Mouse (Mus musculus): ENCODE results near the gene Kif13a. TPM values are rescaled to one million over a fixed set of nuclear protein-coding genes. Genes with fewer than 3 reads are reported as not detected.

Gene Kif13a
- total and polyA plus RNA-seq, 2 experiments from 2014 or later: 13.3 to 21.6 TPM

DNA sequence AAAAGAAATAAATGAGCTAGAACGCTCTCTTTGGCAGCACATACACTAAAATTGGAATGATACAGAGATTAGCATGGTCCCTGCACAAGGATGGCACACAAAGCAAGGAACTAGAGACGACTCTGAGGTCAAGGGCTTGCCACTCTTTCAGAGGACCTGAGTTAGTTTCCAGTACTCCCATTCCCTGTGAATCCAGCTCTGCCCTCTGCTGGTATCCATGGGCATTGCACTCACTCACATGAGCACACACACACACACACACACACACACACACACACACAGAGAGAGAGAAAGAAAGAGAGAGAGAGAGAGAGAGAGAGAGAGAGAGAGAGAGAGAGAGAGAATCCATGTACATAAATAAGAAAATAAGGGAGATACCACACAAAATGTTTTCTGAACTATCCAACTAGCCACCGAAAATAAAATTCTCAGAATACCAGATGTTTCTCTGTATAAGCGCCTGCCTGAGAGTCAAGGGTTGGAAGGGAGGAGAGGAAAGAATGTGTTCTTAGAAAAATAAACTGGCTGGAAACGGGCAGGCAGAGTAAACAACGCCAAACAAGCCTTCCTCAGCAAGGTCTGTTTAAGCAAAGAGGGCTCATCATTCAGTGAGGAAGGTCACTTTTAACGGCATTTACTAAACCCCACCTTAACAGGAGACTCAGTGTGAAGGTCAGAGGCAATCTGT lies 27.0 kb downstream of the Kif13a start:
- no peak for ATAC-seq
- no peak overlapping the region for H3K4me3 ChIP-seq (ENCODE audit: low read length)
- H3K4me1 ChIP-seq (ENCODE audit: insufficient read depth, low read length): peaks cover 4% of the 10 kb centered on the region; the same call in 1 of the 2 replicates
- H3K36me3 ChIP-seq (ENCODE audit: insufficient read depth, low read length): no peaks in the 10 kb centered on the region
- TF ChIP-seq CTCF (IDR thresholded peaks at IDR 0.05; ENCODE audit: low read depth): no peak; the same call in 1 of the 2 replicates
- H3K9ac ChIP-seq (replicated peaks; ENCODE audit: low read length): no peak overlapping the region
- H3K27me3 ChIP-seq (ENCODE audit: insufficient read depth, low read length): no peaks in the 10 kb centered on the region
- 93% methylated on average over 7 of the region's 7 CpGs for WGBS
- H3K4me2 ChIP-seq (ENCODE audit: low read depth, low read length): no peak overlapping the region
- DNase-seq (ENCODE audit: low spot score): no peak
- no peak overlapping the region for H3K27ac ChIP-seq
- no peaks in the 10 kb centered on the region for H3K9me3 ChIP-seq (ENCODE audit: low read length)

DNA sequence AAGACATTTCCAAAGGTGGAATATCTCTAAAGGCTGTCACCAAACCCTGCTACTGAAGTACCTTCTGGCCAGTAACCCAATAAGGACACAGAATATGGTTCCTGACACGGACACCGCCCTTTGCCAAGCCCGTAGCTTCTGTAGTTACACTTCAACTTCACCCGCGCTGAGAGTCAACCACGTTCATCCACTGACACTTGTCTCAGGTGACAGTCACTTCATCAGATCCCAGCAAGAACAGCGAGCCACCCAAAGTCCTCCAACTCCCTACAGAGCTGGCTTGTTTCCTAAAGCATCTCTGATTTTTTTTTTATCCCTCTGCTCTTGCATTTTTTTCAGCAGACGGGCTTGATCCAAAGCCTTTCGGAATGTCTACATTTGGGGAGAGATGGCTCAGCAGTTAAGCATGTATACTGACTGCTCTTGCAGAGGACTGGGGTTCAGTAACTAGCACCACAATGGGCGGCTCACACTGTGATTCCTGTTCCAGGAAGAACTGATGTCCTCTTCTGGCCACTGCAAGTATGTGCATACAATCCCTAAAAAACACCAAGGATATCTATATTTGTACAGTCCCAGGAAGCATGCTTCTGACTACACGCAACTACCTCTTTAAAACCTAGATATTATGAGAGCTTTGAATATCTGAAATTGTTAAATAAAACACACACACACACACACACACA lies 28.7 kb downstream of the Kif13a start:
- Histone ChIP-seq H3K36me3 (ENCODE audit: insufficient read depth, low read length) (no peaks in the 10 kb centered on the region), H3K9ac (replicated peaks; ENCODE audit: low read length) (no peak overlapping the region), H3K27ac (no peak overlapping the region), H3K27me3 (ENCODE audit: insufficient read depth, low read length) (no peaks in the 10 kb centered on the region), H3K9me3 (ENCODE audit: low read length) (no peaks in the 10 kb centered on the region), H3K4me1 (ENCODE audit: insufficient read depth, low read length) (no peaks in the 10 kb centered on the region), H3K4me2 (ENCODE audit: low read depth, low read length) (no peak overlapping the region), H3K4me3 (ENCODE audit: low read length) (no peak overlapping the region)
- ATAC-seq (no peak), DNase-seq (ENCODE audit: low spot score) (no peak)
- TF ChIP-seq CTCF (IDR thresholded peaks at IDR 0.05; ENCODE audit: low read depth): no peak
- 96% methylated on average over 11 of the region's 11 CpGs for WGBS

DNA sequence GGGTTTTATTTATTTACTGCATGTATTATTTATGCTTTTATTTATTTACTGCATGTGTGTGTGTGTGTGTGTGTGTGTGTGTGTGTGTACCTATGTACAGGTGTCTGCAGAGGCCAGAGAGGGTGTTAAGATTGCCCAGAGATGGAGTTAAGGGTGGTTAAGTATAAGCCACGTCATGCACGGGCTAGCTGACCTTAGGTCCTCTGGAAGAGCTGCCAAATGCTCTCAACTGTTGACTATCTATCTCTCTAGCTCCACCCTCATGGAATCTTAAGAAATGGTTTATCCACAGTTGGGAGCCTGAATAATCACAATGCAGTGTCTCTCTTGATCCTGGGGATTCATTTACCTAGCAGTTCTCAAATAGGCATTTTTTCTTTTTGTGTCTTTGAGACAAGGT lies 30.8 kb downstream of the Kif13a start:
- Histone ChIP-seq H3K27ac (no peak overlapping the region), H3K36me3 (ENCODE audit: insufficient read depth, low read length) (no peaks in the 10 kb centered on the region), H3K4me1 (ENCODE audit: insufficient read depth, low read length) (no peaks in the 10 kb centered on the region), H3K9ac (replicated peaks; ENCODE audit: low read length) (no peak overlapping the region), H3K27me3 (ENCODE audit: insufficient read depth, low read length) (no peaks in the 10 kb centered on the region), H3K4me3 (ENCODE audit: low read length) (no peak overlapping the region), H3K4me2 (ENCODE audit: low read depth, low read length) (no peak overlapping the region), H3K9me3 (ENCODE audit: low read length) (no peaks in the 10 kb centered on the region)
- DNase-seq (ENCODE audit: low spot score) (no peak), ATAC-seq (no peak)
- 67% methylated on average over 2 of the region's 2 CpGs for WGBS
- TF ChIP-seq CTCF (IDR thresholded peaks at IDR 0.05; ENCODE audit: low read depth): no peak

DNA sequence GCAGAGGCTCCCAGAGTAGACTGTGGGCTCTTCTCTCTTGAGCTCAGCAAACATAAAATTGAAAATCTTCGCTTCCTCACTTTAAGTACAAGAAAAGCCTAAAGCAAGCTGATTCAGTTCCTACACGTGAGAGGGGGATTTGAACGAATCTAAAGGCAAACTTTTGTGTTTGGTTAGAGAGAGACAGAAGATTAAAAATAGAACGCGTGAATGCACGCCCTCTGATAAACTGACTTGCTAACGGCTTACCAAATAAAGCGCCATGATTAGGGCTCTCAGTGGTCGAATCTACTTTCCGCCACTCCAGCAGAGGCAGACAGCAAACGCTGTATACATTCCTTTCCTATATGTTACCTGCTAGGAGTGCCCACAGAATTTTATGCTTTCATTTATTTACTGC lies 31.3 kb downstream of the Kif13a start:
- no peak overlapping the region for H3K27ac ChIP-seq
- no peak overlapping the region for H3K4me2 ChIP-seq (ENCODE audit: low read depth, low read length)

DNA sequence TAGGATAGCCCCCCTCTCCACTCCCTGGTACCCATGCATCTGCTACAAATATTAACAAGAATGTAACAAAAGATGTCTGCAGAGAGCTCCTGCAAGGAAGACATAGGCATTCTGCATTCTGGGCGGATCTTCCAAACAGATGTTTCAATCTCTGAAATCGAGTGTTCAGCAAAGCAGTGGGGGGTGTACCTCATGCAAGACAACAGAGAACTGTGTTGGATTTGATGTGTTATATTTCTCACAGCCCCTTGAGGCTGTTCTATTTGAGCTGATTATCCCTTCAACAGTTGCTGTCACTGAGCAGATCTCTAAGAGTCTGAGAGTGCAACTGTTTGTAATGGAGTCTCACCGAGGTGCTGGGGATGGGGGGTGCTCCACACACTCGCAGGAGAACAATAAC lies 37.3 kb downstream of the Kif13a start:
- no peak for ATAC-seq
- Histone ChIP-seq H3K4me1 (ENCODE audit: insufficient read depth, low read length) (peaks cover 10% of the 10 kb centered on the region; the same call in 1 of the 2 replicates), H3K4me2 (ENCODE audit: low read depth, low read length) (no peak overlapping the region), H3K36me3 (ENCODE audit: insufficient read depth, low read length) (no peaks in the 10 kb centered on the region), H3K9me3 (ENCODE audit: low read length) (no peaks in the 10 kb centered on the region), H3K27ac (no peak overlapping the region), H3K27me3 (ENCODE audit: insufficient read depth, low read length) (no peaks in the 10 kb centered on the region), H3K4me3 (ENCODE audit: low read length) (no peak overlapping the region), H3K9ac (replicated peaks; ENCODE audit: low read length) (no peak overlapping the region)
- WGBS: 22% methylated on average over 4 of the region's 4 CpGs
- TF ChIP-seq CTCF (IDR thresholded peaks at IDR 0.05; ENCODE audit: low read depth): no peak
- DNase-seq (ENCODE audit: low spot score): peak; percentile 46

More for the DNA sequence above, 31.3 kb downstream of the Kif13a start:
- H3K36me3 ChIP-seq (ENCODE audit: insufficient read depth, low read length): no peaks in the 10 kb centered on the region
- H3K27me3 ChIP-seq (ENCODE audit: insufficient read depth, low read length): no peaks in the 10 kb centered on the region
- no peak overlapping the region for H3K4me3 ChIP-seq (ENCODE audit: low read length)
- H3K9ac ChIP-seq (replicated peaks; ENCODE audit: low read length): no peak overlapping the region
- DNase-seq (ENCODE audit: low spot score) (no peak), ATAC-seq (no peak)
- WGBS: 58% methylated on average over 11 of the region's 11 CpGs
- no peaks in the 10 kb centered on the region for H3K9me3 ChIP-seq (ENCODE audit: low read length)
- H3K4me1 ChIP-seq (ENCODE audit: insufficient read depth, low read length): no peaks in the 10 kb centered on the region
- no peak for TF ChIP-seq CTCF (IDR thresholded peaks at IDR 0.05; ENCODE audit: low read depth)

DNA sequence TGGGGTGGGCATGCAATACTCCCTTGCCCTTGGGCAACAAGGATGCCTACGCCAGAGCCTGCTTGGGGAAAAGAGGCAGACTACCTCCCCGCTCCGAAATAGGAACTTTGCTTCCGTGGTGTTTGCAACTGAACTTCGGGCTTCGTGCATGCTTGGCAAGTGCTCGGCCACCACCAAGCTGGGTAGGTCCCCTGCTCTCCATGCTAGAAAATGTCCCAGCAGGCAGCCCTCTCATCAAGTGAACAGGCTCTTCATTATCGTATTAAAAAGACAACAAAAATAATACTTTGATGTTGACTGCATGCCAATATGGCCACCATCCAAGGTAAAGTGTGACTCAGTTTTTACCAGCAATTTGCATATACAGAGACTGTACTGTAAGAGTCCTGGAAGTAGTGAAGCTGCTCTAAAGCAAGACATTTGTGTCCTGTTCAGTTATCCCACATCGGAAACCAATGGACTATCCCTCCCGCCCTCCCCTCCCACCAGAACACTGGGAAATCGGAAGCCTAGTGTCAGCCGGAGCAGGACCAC lies 41.5 kb downstream of the Kif13a start:
- TF ChIP-seq CTCF (IDR thresholded peaks at IDR 0.05; ENCODE audit: low read depth): no peak
- ATAC-seq: no peak
- no peak overlapping the region for H3K4me2 ChIP-seq (ENCODE audit: low read depth, low read length)
- H3K4me1 ChIP-seq (ENCODE audit: insufficient read depth, low read length): peaks cover 10% of the 10 kb centered on the region; the same call in 1 of the 2 replicates
- no peak overlapping the region for H3K27ac ChIP-seq
- peak; percentile 43 for DNase-seq (ENCODE audit: low spot score)
- H3K4me3 ChIP-seq (ENCODE audit: low read length): no peak overlapping the region
- no peak overlapping the region for H3K9ac ChIP-seq (replicated peaks; ENCODE audit: low read length)
- H3K27me3 ChIP-seq (ENCODE audit: insufficient read depth, low read length): no peaks in the 10 kb centered on the region
- H3K9me3 ChIP-seq (ENCODE audit: low read length): no peaks in the 10 kb centered on the region
- 47% methylated on average over 12 of the region's 12 CpGs for WGBS
- H3K36me3 ChIP-seq (ENCODE audit: insufficient read depth, low read length): no peaks in the 10 kb centered on the region

Measured in hindbrain, postnatal 0 days (tissue).